Mouse (Mus musculus): Measurements from ENCODE around the gene Zwilch.
"Not testable (repeated sequence)": the region's sequence is repeated elsewhere in the genome, so short reads cannot be mapped to it uniquely, and the experiment has no call there.

Gene Zwilch

DNA sequence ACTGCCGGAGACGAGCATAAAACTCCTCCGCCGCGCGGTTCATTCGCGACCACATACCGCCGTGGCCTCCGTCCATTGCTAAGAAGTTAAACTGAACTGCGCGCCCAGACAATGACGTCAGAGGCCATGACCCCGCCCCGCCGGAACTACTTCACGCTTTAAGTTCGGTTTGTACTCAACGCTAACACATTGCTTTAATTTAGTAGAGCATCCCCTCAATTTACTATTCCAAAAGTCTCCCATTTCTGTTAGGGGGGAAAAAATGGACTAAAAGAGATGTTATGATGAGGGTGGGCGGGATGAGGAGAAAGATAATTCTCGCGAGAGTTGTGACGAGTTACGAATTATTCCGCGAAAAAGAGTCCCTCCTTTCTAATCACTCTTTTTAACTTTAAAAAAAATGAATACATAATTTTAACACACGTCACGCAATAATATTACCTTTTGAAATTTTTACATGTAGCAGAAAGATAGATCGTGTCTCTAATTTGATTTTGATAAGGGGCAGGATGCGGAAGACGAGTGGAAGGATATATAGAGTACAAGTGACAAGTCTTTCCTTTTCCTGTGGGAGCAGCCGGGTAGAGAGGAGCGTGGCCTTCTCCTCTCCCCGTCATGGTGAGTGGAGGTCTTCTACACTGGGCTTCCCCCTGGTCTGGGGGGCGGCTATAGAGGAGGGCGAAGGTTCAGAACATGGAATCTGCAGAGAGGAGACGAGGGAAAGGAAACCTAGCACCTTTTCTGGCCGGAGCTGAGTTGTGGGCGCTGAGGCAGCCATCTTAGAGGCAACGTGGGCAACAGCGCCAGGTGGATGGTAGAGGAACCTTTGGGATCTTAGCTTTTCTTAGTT lies at the start of gene Zwilch, which contains the start of gene Rpl4:
TSS of gene Zwilch (minus strand) at position 289 of the 850 bp plus-strand sequence.
TSS of gene Rpl4 (plus strand) at position 560 of the 850 bp plus-strand sequence.
- peak; percentile 90 for DNase-seq

- DNase-seq, result no peak
Measured at GRCm38 (mm10) chr9:64222098-64222497, 49.2 kb upstream of the Zwilch start.

- no peak for DNase-seq
Measured at GRCm38 (mm10) chr9:64221480-64221879, 48.6 kb upstream of the Zwilch start.

- no peak for DNase-seq
Measured at GRCm38 (mm10) chr9:64220603-64221002, 47.7 kb upstream of the Zwilch start.

DNA sequence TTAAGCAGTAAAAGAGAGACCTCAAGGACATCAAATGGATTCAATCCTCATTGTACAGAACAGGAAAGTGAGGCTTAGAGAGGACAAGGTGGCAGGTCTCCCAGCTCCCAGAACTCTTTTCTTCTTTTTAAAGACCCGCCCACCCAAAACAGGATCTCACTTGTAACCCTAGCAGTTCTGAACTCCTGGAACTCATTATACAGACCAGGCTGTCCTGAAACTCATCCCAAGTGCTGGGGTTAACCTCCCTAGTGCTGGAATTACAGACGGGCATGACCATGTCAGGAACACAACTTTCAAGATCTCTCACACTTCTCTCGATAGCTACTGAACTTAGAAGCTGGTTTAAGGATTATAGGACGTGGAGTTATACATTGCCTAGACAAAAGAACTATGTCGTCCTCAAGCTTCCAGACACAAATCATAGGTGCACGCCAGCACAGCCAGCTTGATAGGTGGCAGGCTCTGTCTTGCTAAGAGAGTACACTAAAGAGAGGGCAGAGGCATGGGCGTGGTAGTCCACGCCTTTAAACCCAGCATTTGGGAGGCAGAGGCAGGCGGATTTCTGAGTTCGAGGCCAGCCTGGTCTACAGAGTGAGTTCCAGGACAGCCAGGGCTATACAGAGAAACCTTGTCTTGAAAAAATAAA lies 47.0 kb upstream of the Zwilch start:
- DNase-seq, result no peak

DNA sequence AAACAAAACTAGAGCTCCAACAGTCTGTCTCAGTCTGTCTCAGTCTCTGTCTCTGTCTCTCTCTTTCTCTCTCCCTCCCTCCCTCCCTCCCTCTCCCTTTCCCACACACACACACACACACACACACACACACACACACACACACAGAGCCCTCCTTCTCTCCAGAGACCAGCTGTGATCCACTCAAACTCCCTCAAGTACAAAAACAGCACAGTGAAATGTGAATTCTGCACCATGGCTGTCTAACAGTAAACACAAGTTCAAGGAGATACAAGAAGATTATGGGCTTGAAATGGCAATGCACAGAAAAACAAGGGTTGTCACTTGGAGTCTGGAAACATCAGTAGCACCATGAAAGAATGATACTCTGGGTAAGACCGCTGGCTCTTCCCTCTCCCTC lies 46.4 kb upstream of the Zwilch start:
- no peak for DNase-seq

GRCm38 (mm10) chr9:64217887-64218286 lies 45.0 kb upstream of the Zwilch start:
- no peak for DNase-seq

DNA sequence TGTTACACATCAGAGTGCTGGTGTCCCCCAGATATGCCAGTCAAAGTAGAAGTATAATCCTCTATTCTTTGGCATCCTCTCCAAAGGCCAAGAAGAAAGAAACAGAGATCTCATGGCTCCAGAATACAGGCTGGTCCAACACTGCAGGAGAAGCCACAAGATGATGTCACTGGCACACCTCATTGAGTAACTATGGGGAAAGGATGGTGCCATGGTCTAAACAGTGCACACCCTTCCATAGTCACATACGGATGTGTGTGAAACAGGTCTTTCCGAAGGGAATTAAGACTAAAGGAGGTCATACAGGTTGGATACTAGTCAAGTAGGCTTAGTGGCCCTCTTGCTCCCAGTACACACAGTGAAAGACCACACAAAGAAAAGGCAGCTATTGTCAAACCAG lies 43.7 kb upstream of the Zwilch start:
- DNase-seq, result no peak

DNA sequence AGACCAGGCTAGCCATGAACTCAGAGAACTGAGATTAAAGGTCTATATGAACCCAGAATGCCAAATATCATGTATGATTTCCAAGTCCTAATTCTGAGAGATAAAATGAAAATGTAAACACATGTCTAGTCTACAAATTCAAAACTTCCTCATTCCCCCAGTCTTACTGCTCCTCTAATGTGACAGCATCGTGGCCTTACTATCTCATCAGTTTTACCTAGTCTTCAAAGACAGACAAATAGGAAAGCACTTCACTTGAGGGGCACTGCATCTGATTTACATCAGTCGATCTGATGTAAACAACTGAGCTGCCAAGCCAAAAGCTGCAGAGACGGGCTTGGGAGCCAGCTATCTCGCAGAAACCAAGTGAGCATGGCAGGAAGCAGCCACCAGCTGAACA lies 43.2 kb upstream of the Zwilch start:
- no peak for DNase-seq

- no peak for DNase-seq
Measured at GRCm38 (mm10) chr9:64214452-64214851, 41.5 kb upstream of the Zwilch start.

DNA sequence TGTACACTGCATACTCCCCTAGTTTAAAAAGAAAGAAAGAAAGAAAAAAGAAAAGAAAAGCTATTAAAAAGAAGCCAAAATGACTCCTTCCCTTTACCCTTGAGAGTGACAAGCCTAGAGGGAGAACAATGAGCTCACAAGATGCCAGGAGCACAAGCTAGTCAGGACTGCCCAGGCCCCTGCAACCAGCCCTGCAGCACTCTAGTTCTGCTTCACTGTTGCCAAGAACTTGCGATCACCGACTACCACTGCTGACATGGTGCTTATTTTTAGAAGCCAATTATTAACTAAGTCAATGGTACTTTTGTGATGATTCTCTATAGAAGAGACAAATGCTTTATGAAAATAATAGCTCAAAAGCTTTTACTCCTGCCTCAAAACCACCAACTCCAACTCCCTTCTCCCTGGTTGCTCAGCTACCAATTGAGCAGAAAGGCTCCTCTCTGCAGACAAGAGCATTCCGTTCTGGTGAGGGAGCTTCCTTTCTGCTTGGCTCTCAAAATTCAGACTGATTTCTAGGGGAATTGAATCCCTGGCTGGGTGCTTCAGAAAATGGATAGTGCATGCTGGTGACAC lies 34.7 kb upstream of the Zwilch start:
- DNase-seq, result no peak

GRCm38 (mm10) chr9:64202866-64203265 lies 30.0 kb upstream of the Zwilch start:
- no peak for DNase-seq

DNA sequence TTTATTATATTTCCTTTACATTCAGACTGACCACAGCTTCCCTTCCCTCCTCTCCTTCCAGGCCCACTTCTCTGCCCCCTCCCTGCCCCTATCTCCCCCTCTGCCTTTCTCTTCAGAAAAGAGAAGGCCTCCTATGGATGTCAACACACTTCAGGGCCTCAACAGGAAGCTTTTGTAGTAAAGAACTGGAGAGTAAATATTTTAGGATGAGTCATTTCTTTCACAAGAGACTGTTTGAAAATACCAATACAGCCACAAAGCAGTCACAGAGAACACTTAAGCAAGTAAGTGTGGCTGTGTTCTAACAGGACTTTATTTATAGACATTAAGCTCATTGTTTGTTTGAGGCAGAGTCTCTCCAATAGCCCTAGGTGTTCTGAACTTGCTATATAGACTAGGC lies 29.4 kb upstream of the Zwilch start:
- no peak for DNase-seq

DNA sequence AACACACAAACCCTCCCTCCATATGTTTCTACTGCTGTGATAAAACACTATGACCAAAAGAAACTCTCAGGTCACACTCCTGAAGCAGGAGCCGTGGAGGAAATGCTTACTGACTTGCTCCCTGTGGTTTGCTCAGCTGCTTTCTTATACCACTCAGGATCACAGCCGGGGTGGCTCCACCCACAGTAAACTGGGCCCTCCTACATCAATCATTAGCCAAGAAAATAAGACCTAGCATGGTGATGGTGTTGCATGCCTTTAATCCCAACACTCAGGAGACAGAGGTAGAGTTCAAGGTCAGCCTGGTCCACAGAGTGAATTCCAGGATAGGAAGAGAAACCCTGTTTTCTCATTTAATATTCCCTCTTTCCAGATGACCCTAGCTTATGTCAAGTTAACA lies 27.0 kb upstream of the Zwilch start:
- DNase-seq, result no peak

- DNase-seq, result not testable (repeated sequence)
Measured at GRCm38 (mm10) chr9:64198763-64199418, 26.0 kb upstream of the Zwilch start.

- DNase-seq, result no peak
Measured at GRCm38 (mm10) chr9:64198068-64198762, 25.3 kb upstream of the Zwilch start.

GRCm38 (mm10) chr9:64197524-64197923 lies 24.6 kb upstream of the Zwilch start:
- DNase-seq, result no peak

DNA sequence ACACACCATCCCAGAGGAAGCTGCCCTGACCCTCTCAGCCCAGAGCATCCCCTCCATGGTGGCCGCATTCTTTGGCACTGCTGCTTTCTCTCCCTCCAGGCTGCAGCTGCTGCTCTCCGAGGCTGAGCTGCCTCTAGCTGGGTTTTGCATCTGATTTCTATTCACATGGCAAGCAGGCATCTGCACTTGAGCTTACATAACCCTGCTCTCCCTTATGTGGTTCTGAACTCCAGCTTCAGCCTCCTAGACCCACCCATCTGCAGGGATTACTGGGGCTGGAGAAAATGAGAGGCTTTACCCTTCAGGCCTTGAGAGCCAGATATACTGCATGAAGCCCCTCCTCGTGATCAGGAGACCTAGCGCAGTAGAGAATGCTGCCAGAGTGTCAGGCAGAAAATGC lies 22.6 kb upstream of the Zwilch start:
- no peak for DNase-seq

GRCm38 (mm10) chr9:64193879-64194278 lies 21.0 kb upstream of the Zwilch start:
- no peak for DNase-seq

DNA sequence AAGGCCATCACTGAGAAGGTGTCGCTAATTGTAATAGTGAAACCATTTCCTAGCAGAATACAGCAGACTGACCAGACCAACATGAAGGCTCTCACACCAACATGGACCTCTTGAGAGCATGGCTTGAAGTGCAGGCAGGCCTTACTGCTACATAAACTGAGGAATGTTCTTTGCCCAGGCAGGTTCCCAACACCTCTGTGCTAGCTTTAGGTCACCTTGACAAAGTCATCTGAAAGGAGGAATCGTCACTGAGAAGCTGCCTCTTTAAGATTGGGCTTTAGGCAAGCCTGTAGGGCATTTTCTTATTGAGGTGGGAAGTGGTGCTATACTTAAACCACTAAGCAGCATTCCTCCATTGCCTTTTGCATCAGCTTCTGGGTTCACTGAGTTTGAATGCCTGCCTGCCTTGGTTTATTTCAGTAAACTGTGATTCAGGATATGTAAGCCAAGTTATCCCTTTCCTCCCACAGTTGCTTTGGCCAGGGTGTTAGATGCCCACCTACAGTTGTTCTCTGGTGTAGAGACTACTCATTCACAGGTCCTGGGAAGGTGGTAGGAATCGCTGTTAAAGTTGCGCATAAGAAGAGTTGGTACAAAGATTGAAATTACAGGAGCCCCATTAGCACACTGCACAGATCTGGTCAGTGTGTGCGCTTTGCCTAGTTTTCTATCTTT lies 11.4 kb upstream of the Zwilch start:
- no peak for DNase-seq

GRCm38 (mm10) chr9:64183295-64183694 lies 10.4 kb upstream of the Zwilch start:
- DNase-seq, result not testable (repeated sequence)
